Mouse (Mus musculus) right cerebral cortex, adult 2 months (tissue): Measurements from ENCODE around the gene Maml1.

Experiments used
- DNase-seq, 2 experiments: peaks; one replicate each; pipeline ENCODE4 v3.0.0; 2021 to 2022; ENCODE audit warnings: low spot score in 2 of 2

Maml1 gene

GRCm38 (mm10) chr11:50280053-50280452 is 12.1 kb downstream of the Maml1 start:
- no peak for DNase-seq

- DNase-seq = no peak
These were observed 13.1 kb downstream of the Maml1 start for GRCm38 (mm10) chr11:50279005-50279404.

- DNase-seq = no peak
These were observed 14.4 kb downstream of the Maml1 start for GRCm38 (mm10) chr11:50277706-50278105.

GRCm38 (mm10) chr11:50277025-50277424 is 15.1 kb downstream of the Maml1 start:
- DNase-seq = no peak

- peak in 1 of 2 experiments; percentile 33 for DNase-seq
These were observed 16.5 kb downstream of the Maml1 start for GRCm38 (mm10) chr11:50275568-50276151.

- DNase-seq = no peak
These were observed 17.0 kb downstream of the Maml1 start for GRCm38 (mm10) chr11:50275077-50275476.

GRCm38 (mm10) chr11:50272819-50273218 is 19.3 kb downstream of the Maml1 start:
- no peak for DNase-seq

GRCm38 (mm10) chr11:50269885-50270284 is 22.2 kb downstream of the Maml1 start:
- no peak for DNase-seq

- DNase-seq = no peak
These were observed 22.9 kb downstream of the Maml1 start for GRCm38 (mm10) chr11:50269163-50269562.

- DNase-seq = no peak
These were observed 25.1 kb downstream of the Maml1 start for GRCm38 (mm10) chr11:50266997-50267396.

GRCm38 (mm10) chr11:50265931-50266330 is 26.2 kb downstream of the Maml1 start:
- no peak for DNase-seq

GRCm38 (mm10) chr11:50263198-50263597 is 28.9 kb downstream of the Maml1 start:
- no peak for DNase-seq

- DNase-seq = no peak
These were observed 30.1 kb downstream of the Maml1 start for GRCm38 (mm10) chr11:50262020-50262419.

- DNase-seq = peak; percentile 68 to 73
These were observed 33.8 kb downstream of the Maml1 start for GRCm38 (mm10) chr11:50258310-50258709.

- DNase-seq = peak in 1 of 2 experiments; percentile 39
These were observed 35.5 kb downstream of the Maml1 start for GRCm38 (mm10) chr11:50256615-50257014.

GRCm38 (mm10) chr11:50254010-50254580 is 38.0 kb downstream of the Maml1 start:
- DNase-seq = peak; percentile 85 to 89

GRCm38 (mm10) chr11:50253393-50253792 is 38.7 kb downstream of the Maml1 start:
- no peak for DNase-seq

- DNase-seq = no peak
These were observed 39.3 kb downstream of the Maml1 start for GRCm38 (mm10) chr11:50252684-50253265.

- DNase-seq = no peak
These were observed 39.9 kb downstream of the Maml1 start for GRCm38 (mm10) chr11:50252166-50252565.

- no peak for DNase-seq
These were observed 43.5 kb downstream of the Maml1 start for GRCm38 (mm10) chr11:50248473-50249171.

GRCm38 (mm10) chr11:50245269-50245668 is 46.8 kb downstream of the Maml1 start:
- no peak for DNase-seq

GRCm38 (mm10) chr11:50243926-50244325 is 48.2 kb downstream of the Maml1 start:
- no peak for DNase-seq
